Mouse (Mus musculus) megakaryocyte, embryonic 14.5 days (primary cell): ENCODE results near the gene Pnp.

ENCODE experiments used
- FLI1 ChIP-seq: IDR thresholded peaks from 2 replicates; pipeline ENCODE4 v1.6.1; 2012; ENCODE audit warnings: low read length, inconsistent platforms, mixed read lengths
- GATA1 ChIP-seq: IDR thresholded peaks from 3 replicates; pipeline ENCODE4 v1.6.1; 2012; ENCODE audit warnings: mixed read lengths, low read length, inconsistent platforms, borderline replicate concordance

GRCm38 (mm10) chr14:51009572-51009971, 78.7 kb downstream of the Pnp start:
- TF ChIP-seq GATA1: no peak
- no peak for TF ChIP-seq FLI1
